Mouse (Mus musculus): ENCODE results near the gene Ptger4. TPM values are rescaled to one million over a fixed set of nuclear protein-coding genes. Genes with fewer than 3 reads are reported as not detected.
A peak's percentile ranks its signal among the peaks of the same experiment; 100 is the strongest.

The Ptger4 gene
- 3.4 and 5.1 TPM in 2 replicates for polyA plus RNA-seq (2014; fragmentation: Nextera tagmentation; extraction: Ambion mirVana)

DNA sequence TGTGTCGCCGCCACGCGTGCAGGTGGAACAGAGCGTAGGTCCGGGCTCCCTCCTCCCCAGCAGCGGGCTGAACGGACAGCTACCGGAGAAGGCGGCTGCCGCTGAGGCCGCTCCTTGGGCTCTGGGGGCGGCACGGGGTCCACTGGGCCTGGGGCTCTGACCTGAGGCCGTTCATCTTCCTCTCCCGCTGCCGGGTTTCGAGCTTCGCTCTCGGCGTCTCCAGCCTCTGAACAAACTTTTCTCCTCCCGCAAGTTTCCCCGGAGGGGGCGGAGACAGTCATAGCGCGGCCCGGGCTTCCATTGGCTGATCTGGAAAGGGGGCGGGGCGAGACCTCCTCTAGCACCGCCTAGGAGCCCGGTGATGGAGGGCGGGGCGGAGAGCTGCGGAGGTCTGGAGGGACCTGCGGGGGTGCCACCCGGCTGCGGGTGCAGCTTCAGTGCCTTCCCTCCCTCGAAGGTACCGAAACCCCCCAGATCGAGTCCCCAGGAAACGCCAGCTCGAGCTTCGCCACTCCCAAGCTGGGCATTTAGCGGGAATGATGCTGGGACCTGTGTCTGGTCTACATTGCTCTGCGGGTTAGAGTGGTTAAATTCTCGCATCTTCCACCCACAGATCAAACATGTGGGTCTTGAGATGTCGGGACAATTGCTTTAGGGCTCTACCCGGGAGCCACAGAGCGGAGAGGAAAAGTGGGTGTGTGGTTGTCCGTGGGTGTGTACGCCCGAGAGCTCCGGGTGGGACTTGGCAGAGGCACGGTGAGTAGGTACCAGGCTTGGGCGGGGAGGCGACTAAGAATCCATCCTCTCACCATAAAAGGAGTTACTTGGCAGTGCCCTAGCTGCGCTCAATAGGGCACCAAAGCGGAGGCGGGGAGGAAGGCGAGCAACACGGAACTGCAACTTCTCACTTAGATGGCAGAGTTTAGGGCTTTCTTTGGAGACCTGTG, at the start of gene Ptger4:
TSS of gene Ptger4 (minus strand) at position 229 of the 947 bp plus-strand sequence.
- peaks cover 16% of the 10 kb centered on the region; the same call in 1 of the 2 replicates for H3K4me1 ChIP-seq (ENCODE audit: control insufficient read depth, insufficient read depth, low read length)
- no peak within 1 kb of the TSS for H3K27ac ChIP-seq (replicated peaks; ENCODE audit: low read depth, low read length)
- under 1% methylated on average over 56 of the region's 61 CpGs for WGBS
- peak within 1 kb of the TSS; percentile 62 for H3K4me3 ChIP-seq (ENCODE audit: low read depth, low read length)
- H3K4me2 ChIP-seq (ENCODE audit: low read depth, low read length) = peak within 1 kb of the TSS; percentile 100
- peaks cover 52% of the 10 kb centered on the region for H3K27me3 ChIP-seq (replicated peaks; ENCODE audit: control insufficient read depth, insufficient read depth, low read length)
- no peaks in the 10 kb centered on the region for H3K36me3 ChIP-seq (ENCODE audit: control insufficient read depth, insufficient read depth, low read length)
- no peaks in the 10 kb centered on the region for H3K9me3 ChIP-seq (ENCODE audit: control insufficient read depth, low read length)
- H3K9ac ChIP-seq (ENCODE audit: low read depth, low read length) = peak within 1 kb of the TSS; percentile 60
- DNase-seq (ENCODE audit: low spot score) = peak; percentile 95
- ATAC-seq (ENCODE audit: low read depth) = peak; percentile 97

DNA sequence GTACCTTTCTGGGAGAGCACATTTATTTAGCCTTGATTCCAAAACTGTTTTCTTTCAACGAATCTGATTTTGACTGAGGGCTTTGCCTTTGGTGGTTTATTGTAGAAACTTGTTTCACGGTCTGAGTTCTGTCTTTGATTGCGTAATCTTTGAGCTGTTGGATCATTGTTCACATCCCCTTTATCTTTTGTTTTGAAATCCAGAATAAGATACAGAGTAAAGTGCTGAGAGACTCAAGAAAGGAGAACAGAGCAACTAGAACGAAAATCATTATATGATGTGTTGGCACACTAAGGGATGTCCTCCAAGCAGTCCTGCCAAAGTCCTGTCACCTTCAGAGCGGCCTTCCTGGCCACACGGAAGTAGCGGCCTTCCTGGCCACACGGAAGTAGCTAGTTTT, 44.4 kb upstream of the Ptger4 start:
- H3K9me3 ChIP-seq (ENCODE audit: control insufficient read depth, low read length) = no peaks in the 10 kb centered on the region
- WGBS = 82% methylated on average over 8 of the region's 8 CpGs
- H3K4me2 ChIP-seq (ENCODE audit: low read depth, low read length) = no peak overlapping the region
- H3K4me1 ChIP-seq (ENCODE audit: control insufficient read depth, insufficient read depth, low read length) = no peaks in the 10 kb centered on the region
- H3K36me3 ChIP-seq (ENCODE audit: control insufficient read depth, insufficient read depth, low read length) = no peaks in the 10 kb centered on the region
- H3K4me3 ChIP-seq (ENCODE audit: low read depth, low read length) = no peak overlapping the region
- no peaks in the 10 kb centered on the region for H3K27me3 ChIP-seq (replicated peaks; ENCODE audit: control insufficient read depth, insufficient read depth, low read length)
- H3K9ac ChIP-seq (ENCODE audit: low read depth, low read length) = no peak overlapping the region
- ATAC-seq (ENCODE audit: low read depth) (no peak), DNase-seq (ENCODE audit: low spot score) (no peak)
- H3K27ac ChIP-seq (replicated peaks; ENCODE audit: low read depth, low read length) = no peak overlapping the region

DNA sequence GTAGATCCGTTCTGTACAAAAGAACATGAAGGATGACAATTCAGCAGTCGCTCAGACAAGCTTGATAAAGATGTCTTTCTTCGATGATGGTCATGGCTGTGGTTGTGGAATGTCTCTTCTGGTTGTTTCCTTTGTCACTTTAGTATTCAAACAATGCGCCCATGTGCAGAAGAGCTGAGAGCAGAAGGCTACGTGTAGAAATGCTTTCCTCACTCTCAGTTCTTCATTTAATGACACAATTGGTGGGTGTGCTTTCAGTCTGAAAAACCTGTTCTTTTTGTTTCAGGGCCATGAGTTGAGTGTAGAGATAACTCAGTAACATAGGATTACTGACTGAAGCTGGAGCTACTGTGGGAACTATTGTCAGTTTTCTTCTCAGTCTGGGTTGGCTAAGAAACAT, 43.1 kb upstream of the Ptger4 start:
- Histone ChIP-seq H3K36me3 (ENCODE audit: control insufficient read depth, insufficient read depth, low read length) (no peaks in the 10 kb centered on the region), H3K9me3 (ENCODE audit: control insufficient read depth, low read length) (no peaks in the 10 kb centered on the region), H3K9ac (ENCODE audit: low read depth, low read length) (no peak overlapping the region), H3K27ac (replicated peaks; ENCODE audit: low read depth, low read length) (no peak overlapping the region), H3K4me2 (ENCODE audit: low read depth, low read length) (no peak overlapping the region), H3K27me3 (replicated peaks; ENCODE audit: control insufficient read depth, insufficient read depth, low read length) (no peaks in the 10 kb centered on the region), H3K4me3 (ENCODE audit: low read depth, low read length) (no peak overlapping the region), H3K4me1 (ENCODE audit: control insufficient read depth, insufficient read depth, low read length) (no peaks in the 10 kb centered on the region)
- ATAC-seq (ENCODE audit: low read depth) (no peak), DNase-seq (ENCODE audit: low spot score) (no peak)
- WGBS = 85% methylated on average over 5 of the region's 5 CpGs

DNA sequence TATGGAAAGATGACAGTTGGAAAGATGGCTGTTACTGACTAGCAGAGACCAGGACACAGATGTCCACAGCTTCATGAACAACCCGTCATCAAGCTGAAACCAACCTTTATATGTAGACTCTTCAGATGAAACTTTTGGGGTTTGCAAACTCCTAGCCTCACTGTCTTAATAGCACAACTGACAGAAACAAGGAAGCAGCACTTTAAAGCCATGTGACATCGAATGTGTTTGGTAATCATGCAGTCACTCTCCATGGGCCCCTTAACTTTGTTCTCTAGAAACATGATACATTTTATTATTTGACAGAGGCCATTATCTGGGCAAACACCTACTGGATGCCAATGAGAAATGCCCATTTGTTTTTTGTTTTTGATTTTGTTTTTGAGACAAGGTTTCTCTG, 37.3 kb upstream of the Ptger4 start:
- Histone ChIP-seq H3K4me1 (ENCODE audit: control insufficient read depth, insufficient read depth, low read length) (no peaks in the 10 kb centered on the region), H3K4me3 (ENCODE audit: low read depth, low read length) (no peak overlapping the region), H3K9ac (ENCODE audit: low read depth, low read length) (no peak overlapping the region), H3K27me3 (replicated peaks; ENCODE audit: control insufficient read depth, insufficient read depth, low read length) (no peaks in the 10 kb centered on the region), H3K9me3 (ENCODE audit: control insufficient read depth, low read length) (peaks cover 10% of the 10 kb centered on the region; the same call in 1 of the 2 replicates), H3K36me3 (ENCODE audit: control insufficient read depth, insufficient read depth, low read length) (no peaks in the 10 kb centered on the region), H3K27ac (replicated peaks; ENCODE audit: low read depth, low read length) (no peak overlapping the region), H3K4me2 (ENCODE audit: low read depth, low read length) (no peak overlapping the region)
- 89% methylated on average over 2 of the region's 2 CpGs for WGBS
- ATAC-seq (ENCODE audit: low read depth) (no peak), DNase-seq (ENCODE audit: low spot score) (no peak)

DNA sequence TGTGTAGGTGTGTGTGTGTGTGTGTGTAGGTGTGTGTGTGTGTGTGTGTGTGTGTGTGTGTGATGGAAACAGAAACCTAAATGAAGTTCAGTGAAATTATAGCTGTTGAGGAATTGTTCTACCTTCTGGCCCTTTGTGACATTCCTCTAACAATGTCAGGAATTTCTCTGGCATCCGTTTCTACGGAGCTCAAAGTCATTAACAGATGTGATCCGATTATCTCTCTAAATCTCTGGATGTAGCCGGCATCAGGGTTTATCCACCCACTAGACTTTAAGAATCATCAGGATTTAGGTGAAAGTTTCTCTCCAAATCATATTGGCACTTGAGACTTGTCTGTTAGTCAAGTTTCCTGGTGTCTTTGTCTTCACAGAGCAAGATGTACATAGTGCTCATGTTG, 35.8 kb upstream of the Ptger4 start:
- no peak overlapping the region for H3K9ac ChIP-seq (ENCODE audit: low read depth, low read length)
- 56% methylated on average over 4 of the region's 4 CpGs for whole genome bisulfite sequencing

DNA sequence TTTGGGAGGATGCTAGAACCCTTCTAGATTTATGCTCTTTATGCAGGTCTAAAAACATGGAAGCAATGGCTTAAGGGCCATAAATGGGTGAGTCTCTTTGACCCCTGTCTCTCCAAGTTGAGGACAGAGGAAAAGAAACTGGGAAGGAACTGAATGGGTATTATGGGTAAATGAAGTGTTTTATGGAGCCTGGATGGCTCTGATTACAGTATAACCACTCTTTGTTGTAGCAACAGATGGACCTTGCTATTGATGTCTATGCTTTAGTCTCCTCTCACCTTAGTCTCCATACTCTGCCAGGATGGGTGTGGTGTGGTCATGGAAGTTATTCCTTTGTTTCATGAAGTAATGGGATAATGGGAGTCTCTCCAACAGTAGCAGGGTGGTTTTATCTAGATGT, 34.5 kb upstream of the Ptger4 start:
- no peak overlapping the region for H3K4me3 ChIP-seq (ENCODE audit: low read depth, low read length)
- no peaks in the 10 kb centered on the region for H3K4me1 ChIP-seq (ENCODE audit: control insufficient read depth, insufficient read depth, low read length)
- no peak for ATAC-seq (ENCODE audit: low read depth)
- no peak overlapping the region for H3K4me2 ChIP-seq (ENCODE audit: low read depth, low read length)
- peaks cover 10% of the 10 kb centered on the region; the same call in 1 of the 2 replicates for H3K9me3 ChIP-seq (ENCODE audit: control insufficient read depth, low read length)
- no peak overlapping the region for H3K27ac ChIP-seq (replicated peaks; ENCODE audit: low read depth, low read length)
- DNase-seq (ENCODE audit: low spot score) = no peak
- H3K27me3 ChIP-seq (replicated peaks; ENCODE audit: control insufficient read depth, insufficient read depth, low read length) = no peaks in the 10 kb centered on the region
- H3K36me3 ChIP-seq (ENCODE audit: control insufficient read depth, insufficient read depth, low read length) = no peaks in the 10 kb centered on the region
- H3K9ac ChIP-seq (ENCODE audit: low read depth, low read length) = no peak overlapping the region

More for the DNA sequence above, 35.8 kb upstream of the Ptger4 start:
- Histone ChIP-seq H3K27ac (replicated peaks; ENCODE audit: low read depth, low read length) (no peak overlapping the region), H3K4me1 (ENCODE audit: control insufficient read depth, insufficient read depth, low read length) (no peaks in the 10 kb centered on the region), H3K4me3 (ENCODE audit: low read depth, low read length) (no peak overlapping the region), H3K4me2 (ENCODE audit: low read depth, low read length) (no peak overlapping the region), H3K9me3 (ENCODE audit: control insufficient read depth, low read length) (peaks cover 10% of the 10 kb centered on the region; the same call in 1 of the 2 replicates), H3K27me3 (replicated peaks; ENCODE audit: control insufficient read depth, insufficient read depth, low read length) (no peaks in the 10 kb centered on the region), H3K36me3 (ENCODE audit: control insufficient read depth, insufficient read depth, low read length) (no peaks in the 10 kb centered on the region)
- DNase-seq (ENCODE audit: low spot score) (no peak), ATAC-seq (ENCODE audit: low read depth) (no peak)

DNA sequence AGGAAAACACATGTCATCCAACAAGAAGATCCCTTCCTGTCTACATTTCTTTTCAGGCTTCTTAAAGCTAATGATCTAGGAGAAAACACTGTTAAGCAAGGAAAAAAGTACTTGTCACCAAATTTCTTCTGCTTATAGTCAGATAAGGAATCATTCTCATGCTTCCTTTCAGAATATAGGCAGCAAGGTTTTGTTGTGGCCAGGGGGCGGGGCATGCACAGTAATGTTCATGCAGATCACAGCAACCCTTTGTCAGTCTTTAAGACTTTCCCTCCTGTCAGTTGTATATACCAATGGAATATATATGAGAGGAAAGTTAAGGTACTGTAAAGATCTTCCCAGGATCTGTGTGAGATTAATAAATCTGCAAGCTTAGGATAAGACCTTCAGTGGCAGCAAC, 30.0 kb upstream of the Ptger4 start:
- Histone ChIP-seq H3K36me3 (ENCODE audit: control insufficient read depth, insufficient read depth, low read length) (no peaks in the 10 kb centered on the region), H3K4me2 (ENCODE audit: low read depth, low read length) (no peak overlapping the region), H3K4me3 (ENCODE audit: low read depth, low read length) (no peak overlapping the region), H3K27ac (replicated peaks; ENCODE audit: low read depth, low read length) (no peak overlapping the region), H3K9me3 (ENCODE audit: control insufficient read depth, low read length) (peaks cover 10% of the 10 kb centered on the region; the same call in 1 of the 2 replicates), H3K27me3 (replicated peaks; ENCODE audit: control insufficient read depth, insufficient read depth, low read length) (no peaks in the 10 kb centered on the region), H3K4me1 (ENCODE audit: control insufficient read depth, insufficient read depth, low read length) (no peaks in the 10 kb centered on the region), H3K9ac (ENCODE audit: low read depth, low read length) (no peak overlapping the region)
- ATAC-seq (ENCODE audit: low read depth) (no peak), DNase-seq (ENCODE audit: low spot score) (no peak)
- 83% methylated on average over 1 of the region's 1 CpGs for WGBS

DNA sequence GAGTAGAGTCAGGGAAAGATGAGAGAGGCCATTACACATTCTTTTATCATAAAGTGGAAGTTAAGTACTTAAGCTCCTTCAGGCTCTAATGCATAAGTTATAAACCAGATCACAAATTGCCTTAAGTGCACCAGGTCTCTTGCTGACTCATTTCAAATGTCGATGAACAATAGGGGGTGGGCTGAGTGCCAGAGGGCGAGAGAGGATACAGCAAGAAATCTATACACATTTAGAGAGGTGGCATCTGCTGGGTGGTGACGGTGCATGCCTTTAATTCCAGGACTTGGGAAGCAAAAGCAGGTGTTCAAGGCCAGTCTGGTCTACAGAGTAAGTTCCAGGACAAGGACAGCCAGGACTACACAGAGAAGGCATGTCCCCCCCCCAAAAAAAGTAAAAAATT, 22.1 kb upstream of the Ptger4 start:
- no peak for ATAC-seq (ENCODE audit: low read depth)
- peak; percentile 21 for DNase-seq (ENCODE audit: low spot score)
- Histone ChIP-seq H3K4me3 (ENCODE audit: low read depth, low read length) (no peak overlapping the region), H3K9me3 (ENCODE audit: control insufficient read depth, low read length) (no peaks in the 10 kb centered on the region), H3K4me1 (ENCODE audit: control insufficient read depth, insufficient read depth, low read length) (no peaks in the 10 kb centered on the region), H3K4me2 (ENCODE audit: low read depth, low read length) (no peak overlapping the region), H3K27ac (replicated peaks; ENCODE audit: low read depth, low read length) (no peak overlapping the region), H3K9ac (ENCODE audit: low read depth, low read length) (no peak overlapping the region), H3K36me3 (ENCODE audit: control insufficient read depth, insufficient read depth, low read length) (no peaks in the 10 kb centered on the region), H3K27me3 (replicated peaks; ENCODE audit: control insufficient read depth, insufficient read depth, low read length) (no peaks in the 10 kb centered on the region)
- 78% methylated on average over 3 of the region's 3 CpGs for WGBS
